Mouse (Mus musculus) hindbrain, postnatal 0 days (tissue): ENCODE results near the gene Ccdc187. TPM values are rescaled to one million over a fixed set of nuclear protein-coding genes. Genes with fewer than 3 reads are reported as not detected.

Experiments
- ATAC-seq: fragments of 200-750 bp; cut with Nextera tagmentation; 2 replicates; pipeline ENCODE4 v1.8.0; 2017; ENCODE audit warnings: mild to moderate bottlenecking, moderate TSS enrichment, moderate library complexity
- DNase-seq: peaks from one replicate; pipeline ENCODE4 v3.0.0-alpha.2; 2015; ENCODE audit warnings: low spot score
- H3K27ac ChIP-seq: fragments of 300-500 bp; sonication (generic); 2 replicates; pipeline ENCODE4 v1.5.1; 2014; ENCODE audit warnings: mild to moderate bottlenecking
- H3K27me3 ChIP-seq: fragments of 300-500 bp; sonication (generic); 2 replicates; pipeline ENCODE4 v1.6.1; 2014; ENCODE audit warnings: low read length, mixed read lengths; ENCODE audit not compliant: insufficient read depth
- H3K36me3 ChIP-seq: fragments of 300-500 bp; sonication (generic); 2 replicates; pipeline ENCODE4 v1.6.1; 2014; ENCODE audit warnings: low read length, mixed read lengths; ENCODE audit not compliant: insufficient read depth
- H3K4me1 ChIP-seq: fragments of 300-500 bp; sonication (generic); 2 replicates; pipeline ENCODE4 v1.6.1; 2014; ENCODE audit warnings: antibody characterized with exemption, low read length, mixed read lengths; ENCODE audit not compliant: insufficient read depth
- H3K4me2 ChIP-seq: fragments of 300-500 bp; sonication (generic); 2 replicates; pipeline ENCODE4 v1.6.1; 2014; ENCODE audit warnings: low read depth, mild to moderate bottlenecking, low read length, moderate library complexity, mixed read lengths
- H3K4me3 ChIP-seq: fragments of 300-500 bp; sonication (generic); 2 replicates; pipeline ENCODE4 v1.5.1; 2014; ENCODE audit warnings: low read length
- H3K9ac ChIP-seq: fragments of 300-500 bp; sonication (generic); replicated peaks from 2 replicates; pipeline ENCODE4 v1.6.1; 2014; ENCODE audit warnings: mild to moderate bottlenecking, low read length, moderate library complexity, mixed read lengths
- H3K9me3 ChIP-seq: fragments of 300-500 bp; sonication (generic); 2 replicates; pipeline ENCODE4 v1.6.1; 2016; ENCODE audit warnings: low read length, mixed read lengths
- CTCF ChIP-seq: IDR thresholded peaks from 2 replicates; pipeline ENCODE4 v1.5.1; 2016; ENCODE audit warnings: antibody characterized with exemption, control low read depth, low read depth
- WGBS: fragments of 180-500 bp; shearing (Covaris S2); extraction: QIAGEN DNeasy Blood & Tissue Kit; methylation state at CpG from one replicate; pipeline ENCODE4 v1.1.7; 2014; 5-methylcytosine and 5-hydroxymethylcytosine counted together
- polyA plus RNA-seq: library from polyadenylated mRNA; unstranded; fragments of >200 nt; fragmentation: Nextera tagmentation; extraction: Ambion mirVana; gene quantifications from 2 replicates; pipeline ENCODE4 v1.2.1, GENCODE M21; 2015
- total RNA-seq: library from RNA; depleted of rRNA; stranded (reverse); fragments of >200 nt; gene quantifications from 2 replicates; pipeline ENCODE4 v1.2.3, GENCODE M21; 2014

Gene Ccdc187
- total and polyA plus RNA-seq, 2 experiments from 2014 or later = 0.18 to 2.7 TPM

- 14% methylated on average over 9 of the region's 9 CpGs for WGBS
- H3K36me3 ChIP-seq = peaks cover 24% of the 10 kb centered on the region
- ATAC-seq = no peak
These were observed 86.8 kb downstream of the Ccdc187 start for GRCm38 (mm10) chr2:26207559-26207958.

GRCm38 (mm10) chr2:26205761-26206160, 88.6 kb downstream of the Ccdc187 start:
- Histone ChIP-seq H3K4me1 (0 out of 2 replicates have a peak, but pooled peaks cover 5% of the 10 kb centered on the region), H3K27ac (no peak overlapping the region), H3K9me3 (no peaks in the 10 kb centered on the region), H3K9ac (no peak overlapping the region), H3K4me2 (no peak overlapping the region), H3K36me3 (peaks cover 7% of the 10 kb centered on the region), H3K27me3 (peaks cover 61% of the 10 kb centered on the region), H3K4me3 (no peak overlapping the region; the same call in 1 of the 2 replicates)
- no peak for ATAC-seq
- no peak for TF ChIP-seq CTCF
- WGBS = 13% methylated on average over 10 of the region's 10 CpGs
- no peak for DNase-seq

More at GRCm38 (mm10) chr2:26207559-26207958, 86.8 kb downstream of the Ccdc187 start:
- Histone ChIP-seq H3K9me3 (no peaks in the 10 kb centered on the region), H3K9ac (no peak overlapping the region), H3K4me1 (0 out of 2 replicates have a peak, but pooled peaks cover 5% of the 10 kb centered on the region), H3K4me2 (no peak overlapping the region), H3K27ac (no peak overlapping the region), H3K27me3 (peaks cover 52% of the 10 kb centered on the region), H3K4me3 (no peak overlapping the region)
- no peak for TF ChIP-seq CTCF
- peak; percentile 35 for DNase-seq

GRCm38 (mm10) chr2:26205126-26205525, 89.2 kb downstream of the Ccdc187 start:
- no peak for DNase-seq
- 5% methylated on average over 16 of the region's 16 CpGs for WGBS

GRCm38 (mm10) chr2:26202849-26203475, 91.4 kb downstream of the Ccdc187 start:
- DNase-seq (no peak), ATAC-seq (no peak)
- Histone ChIP-seq H3K36me3 (no peaks in the 10 kb centered on the region), H3K9ac (no peak overlapping the region), H3K4me2 (peak overlapping the region; percentile 49), H3K27me3 (peaks cover 89% of the 10 kb centered on the region), H3K4me3 (peak overlapping the region; percentile 22), H3K9me3 (no peaks in the 10 kb centered on the region), H3K4me1 (0 out of 2 replicates have a peak, but pooled peaks cover 5% of the 10 kb centered on the region), H3K27ac (no peak overlapping the region)
- no peak for TF ChIP-seq CTCF
- WGBS = 2% methylated on average over 36 of the region's 36 CpGs

More at GRCm38 (mm10) chr2:26205126-26205525, 89.2 kb downstream of the Ccdc187 start:
- Histone ChIP-seq H3K36me3 (0 out of 2 replicates have a peak, but pooled peaks cover 2% of the 10 kb centered on the region), H3K27ac (no peak overlapping the region), H3K9me3 (no peaks in the 10 kb centered on the region), H3K4me3 (no peak overlapping the region), H3K4me1 (0 out of 2 replicates have a peak, but pooled peaks cover 5% of the 10 kb centered on the region), H3K9ac (no peak overlapping the region), H3K4me2 (no peak overlapping the region), H3K27me3 (peaks cover 67% of the 10 kb centered on the region)
- no peak for ATAC-seq
- TF ChIP-seq CTCF = no peak

- 0 out of 2 replicates have a peak, but pooled peaks cover 5% of the 10 kb centered on the region for H3K4me1 ChIP-seq
- H3K9me3 ChIP-seq = no peaks in the 10 kb centered on the region
- H3K27ac ChIP-seq = no peak overlapping the region
- 2% methylated on average over 77 of the region's 77 CpGs for WGBS
- no peak for TF ChIP-seq CTCF
- DNase-seq (no peak), ATAC-seq (no peak)
- no peaks in the 10 kb centered on the region for H3K36me3 ChIP-seq
- peak overlapping the region; percentile 22 for H3K4me3 ChIP-seq
- H3K4me2 ChIP-seq = peak overlapping the region; percentile 49
- H3K9ac ChIP-seq = no peak overlapping the region
- H3K27me3 ChIP-seq = peaks cover 87% of the 10 kb centered on the region
These were observed 92.2 kb downstream of the Ccdc187 start for GRCm38 (mm10) chr2:26201926-26202848.

GRCm38 (mm10) chr2:26198488-26198887, 95.9 kb downstream of the Ccdc187 start:
- DNase-seq (no peak), ATAC-seq (no peak)
- no peak for TF ChIP-seq CTCF
- Histone ChIP-seq H3K4me2 (no peak overlapping the region), H3K9ac (no peak overlapping the region), H3K9me3 (no peaks in the 10 kb centered on the region), H3K27me3 (peaks cover 60% of the 10 kb centered on the region), H3K36me3 (no peaks in the 10 kb centered on the region), H3K4me3 (no peak overlapping the region), H3K4me1 (no peaks in the 10 kb centered on the region), H3K27ac (no peak overlapping the region)
- WGBS = 3% methylated on average over 10 of the region's 10 CpGs
